Mouse (Mus musculus): ENCODE results near the gene Tom1l2.

The Tom1l2 gene

DNA sequence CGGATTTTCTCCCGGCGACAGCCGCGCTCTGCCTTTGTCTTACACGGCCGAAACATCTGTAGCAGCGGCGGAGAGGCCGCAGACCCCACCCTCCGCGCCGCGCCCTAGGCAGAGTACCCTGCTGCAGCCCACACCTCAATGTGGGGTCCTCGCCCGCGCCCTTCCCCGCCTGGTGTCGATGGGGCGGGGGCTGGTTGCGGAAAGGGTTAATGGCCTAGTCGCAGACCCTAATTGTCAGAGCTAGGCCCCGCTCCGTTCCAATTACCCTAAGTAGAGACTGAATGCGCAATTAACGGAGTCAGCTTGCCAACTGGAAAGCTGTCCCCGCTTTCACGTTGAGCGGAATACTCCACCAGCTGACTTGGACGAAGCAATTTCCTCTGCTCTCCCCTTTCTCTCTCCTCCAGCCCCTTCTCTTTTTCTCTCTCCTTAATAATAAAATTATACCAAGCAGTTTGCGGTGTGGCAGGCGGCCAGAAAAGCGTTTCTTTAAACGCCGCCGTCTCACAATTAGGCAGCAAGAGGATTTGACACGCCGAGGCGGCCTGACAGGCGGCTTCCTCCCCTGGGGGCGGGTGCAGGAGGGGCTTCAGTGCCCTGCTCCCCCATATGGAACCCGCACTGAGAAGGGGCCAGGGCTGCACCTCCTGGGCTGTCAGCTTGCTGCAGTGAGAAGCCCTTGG lies 175.6 kb downstream of the Tom1l2 start:
- DNase-seq (ENCODE audit: low read depth, low spot score) = peak; percentile 33
